Mouse (Mus musculus): ENCODE measurements around the gene Duox1. TPM values are rescaled to one million over a fixed set of nuclear protein-coding genes. Genes with fewer than 3 reads are reported as not detected.

Gene Duox1
- polyA plus RNA-seq, 1 experiment from 2014 or later: 2.0 TPM

DNA sequence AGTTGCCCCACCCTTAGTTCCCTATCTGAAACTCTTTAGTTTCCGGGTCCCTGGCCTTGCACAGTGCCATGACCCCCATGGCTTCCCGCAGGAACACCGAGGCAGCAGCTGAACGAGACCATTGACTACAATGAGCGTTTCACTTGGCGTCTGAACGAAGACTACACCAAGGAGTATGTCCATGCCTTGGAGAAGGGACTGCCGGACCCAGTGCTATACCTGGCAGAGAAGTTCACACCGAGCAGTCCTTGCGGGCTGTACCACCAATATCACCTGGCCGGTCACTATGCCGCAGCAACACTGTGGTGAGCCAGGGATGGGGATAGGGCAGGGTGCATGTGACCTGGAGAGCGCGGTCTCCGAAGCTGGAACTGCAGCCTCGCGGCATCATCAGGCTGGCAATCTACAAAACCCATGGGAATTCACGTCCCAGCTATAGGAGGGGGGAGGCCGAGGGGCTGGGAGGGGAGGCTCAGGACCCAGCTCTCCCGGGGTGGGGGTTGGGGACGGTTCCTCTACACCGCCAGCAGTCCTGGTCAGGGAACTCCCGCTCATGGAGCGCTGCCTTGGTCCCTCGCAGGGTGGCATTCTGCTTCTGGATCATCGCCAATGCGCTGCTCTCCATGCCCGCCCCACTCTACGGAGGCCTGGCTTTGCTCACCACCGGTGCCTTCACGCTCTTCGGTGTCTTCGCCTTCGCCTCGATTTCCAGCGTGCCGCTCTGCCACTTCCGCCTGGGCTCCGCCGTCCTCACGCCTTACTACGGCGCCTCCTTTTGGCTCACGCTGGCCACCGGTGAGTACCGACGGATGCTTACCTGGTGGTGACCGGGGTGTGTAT is 14.2 kb upstream of the Duox1 start:
- H3K36me3 ChIP-seq: no peaks in the 10 kb centered on the region
- H3K9ac ChIP-seq: no peak overlapping the region
- H3K9me3 ChIP-seq: no peaks in the 10 kb centered on the region
- WGBS: under 1% methylated on average over 48 of the region's 48 CpGs
- peaks cover 91% of the 10 kb centered on the region for H3K27me3 ChIP-seq (replicated peaks)
- peak overlapping the region; percentile 66 for H3K4me2 ChIP-seq
- H3K27ac ChIP-seq: no peak overlapping the region
- peak overlapping the region; percentile 30 for H3K4me3 ChIP-seq (replicated peaks)
- ATAC-seq (ENCODE audit: insufficient read depth, low FRiP score, low read depth): no peak
- H3K4me1 ChIP-seq: peaks cover 32% of the 10 kb centered on the region

DNA sequence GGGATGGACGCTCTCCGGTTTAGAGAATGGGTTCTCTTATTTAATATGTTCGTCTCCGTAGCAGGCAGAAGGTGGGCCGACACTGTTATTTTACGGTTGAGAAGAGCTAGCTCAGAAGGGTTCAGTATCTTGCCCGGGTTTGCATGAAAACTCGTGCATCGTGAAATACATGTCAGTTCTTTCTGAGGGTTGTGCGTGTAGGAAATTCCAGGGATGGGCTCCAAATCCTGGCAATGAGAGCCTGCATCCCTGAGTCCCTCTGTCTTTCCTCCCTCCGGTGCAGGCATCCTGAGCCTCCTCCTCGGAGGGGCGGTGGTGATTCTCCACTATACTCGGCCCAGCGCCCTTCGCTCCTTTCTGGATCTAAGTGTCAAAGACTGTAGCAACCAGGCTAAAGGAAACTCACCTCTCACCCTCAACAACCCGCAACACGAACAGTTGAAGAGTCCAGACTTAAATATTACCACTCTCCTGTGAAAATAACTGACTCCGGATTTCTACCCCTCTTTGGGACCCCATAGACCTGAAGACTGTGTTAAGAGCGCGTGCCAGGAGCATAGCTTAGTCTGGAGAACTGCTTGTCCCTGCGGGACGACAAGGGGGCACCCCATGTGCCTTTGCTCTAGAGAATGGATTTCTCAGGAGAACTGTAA is 13.4 kb upstream of the Duox1 start:
- Histone ChIP-seq H3K4me3 (replicated peaks) (peak overlapping the region; percentile 30), H3K9me3 (no peaks in the 10 kb centered on the region), H3K4me1 (peaks cover 32% of the 10 kb centered on the region), H3K4me2 (peak overlapping the region; percentile 66), H3K36me3 (no peaks in the 10 kb centered on the region), H3K9ac (no peak overlapping the region), H3K27ac (no peak overlapping the region), H3K27me3 (replicated peaks) (peaks cover 92% of the 10 kb centered on the region)
- WGBS: 8% methylated on average over 23 of the region's 23 CpGs
- no peak for ATAC-seq (ENCODE audit: insufficient read depth, low FRiP score, low read depth)

GRCm38 (mm10) chr2:122302574-122303241 is 12.8 kb upstream of the Duox1 start:
- 14% methylated on average over 9 of the region's 9 CpGs for WGBS
- H3K4me1 ChIP-seq: peaks cover 26% of the 10 kb centered on the region
- 0 out of 2 replicates have a peak, but pooled peaks have one; percentile 28 for ATAC-seq (ENCODE audit: insufficient read depth, low FRiP score, low read depth)
- no peak overlapping the region for H3K9ac ChIP-seq
- H3K9me3 ChIP-seq: no peaks in the 10 kb centered on the region
- H3K36me3 ChIP-seq: no peaks in the 10 kb centered on the region
- peaks cover 87% of the 10 kb centered on the region for H3K27me3 ChIP-seq (replicated peaks)
- H3K4me2 ChIP-seq: no peak overlapping the region
- no peak overlapping the region for H3K27ac ChIP-seq
- H3K4me3 ChIP-seq (replicated peaks): no peak overlapping the region

- Histone ChIP-seq H3K4me3 (replicated peaks) (no peak overlapping the region), H3K27me3 (replicated peaks) (peaks cover 81% of the 10 kb centered on the region), H3K36me3 (no peaks in the 10 kb centered on the region), H3K4me1 (peaks cover 12% of the 10 kb centered on the region), H3K4me2 (no peak overlapping the region), H3K9ac (no peak overlapping the region), H3K27ac (no peak overlapping the region), H3K9me3 (no peaks in the 10 kb centered on the region)
- WGBS: 86% methylated on average over 6 of the region's 6 CpGs
- no peak for ATAC-seq (ENCODE audit: insufficient read depth, low FRiP score, low read depth)
These were observed 10.9 kb upstream of the Duox1 start for GRCm38 (mm10) chr2:122304544-122304943.

DNA sequence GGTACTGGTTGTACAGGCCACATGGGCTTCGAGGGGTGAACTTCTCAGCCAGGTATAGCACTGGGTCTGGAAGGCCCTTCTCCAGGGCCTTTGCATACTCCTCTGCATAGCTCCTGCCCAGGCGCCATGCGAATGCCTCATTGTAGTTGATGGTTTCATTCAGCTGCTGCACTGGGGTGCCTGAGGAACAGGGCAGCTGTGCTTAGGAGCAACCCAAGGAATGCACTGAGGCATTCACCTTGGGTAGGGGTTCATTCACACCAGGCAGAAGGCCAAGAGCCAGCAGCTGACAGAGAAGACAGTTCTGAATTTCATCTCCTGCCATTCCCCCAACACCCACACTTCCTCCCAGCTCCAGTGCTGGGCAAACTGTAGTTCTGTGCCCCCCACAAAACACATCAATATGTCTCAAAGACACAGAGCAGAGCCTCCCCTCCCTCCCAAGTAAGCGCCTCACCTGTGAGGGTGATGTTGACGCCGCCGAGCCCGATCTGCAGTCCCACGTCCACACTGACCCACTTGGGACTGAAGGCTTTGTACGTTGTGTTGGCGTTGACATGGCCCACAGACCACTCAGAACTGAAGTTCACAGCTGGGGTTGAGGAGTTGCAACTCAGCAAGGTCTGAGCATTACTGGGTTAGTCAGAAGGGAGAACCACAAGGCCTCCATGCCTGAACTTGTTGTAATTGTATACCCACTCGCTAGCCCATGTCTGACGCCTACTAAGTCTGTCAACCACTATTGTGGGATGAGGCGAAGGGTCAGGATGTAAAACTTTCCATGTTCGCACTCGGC is 10.2 kb upstream of the Duox1 start:
- Histone ChIP-seq H3K36me3 (no peaks in the 10 kb centered on the region), H3K4me1 (peaks cover 12% of the 10 kb centered on the region), H3K27ac (no peak overlapping the region), H3K4me3 (replicated peaks) (no peak overlapping the region), H3K9ac (no peak overlapping the region), H3K4me2 (no peak overlapping the region), H3K9me3 (no peaks in the 10 kb centered on the region), H3K27me3 (replicated peaks) (peaks cover 74% of the 10 kb centered on the region)
- WGBS: 80% methylated on average over 16 of the region's 16 CpGs
- no peak for ATAC-seq (ENCODE audit: insufficient read depth, low FRiP score, low read depth)

GRCm38 (mm10) chr2:122306184-122306583 is 9.3 kb upstream of the Duox1 start:
- Histone ChIP-seq H3K36me3 (no peaks in the 10 kb centered on the region), H3K4me2 (no peak overlapping the region), H3K27me3 (replicated peaks) (peaks cover 69% of the 10 kb centered on the region), H3K4me1 (peaks cover 9% of the 10 kb centered on the region), H3K27ac (no peak overlapping the region), H3K4me3 (replicated peaks) (no peak overlapping the region), H3K9me3 (no peaks in the 10 kb centered on the region), H3K9ac (no peak overlapping the region)
- 0 out of 2 replicates have a peak, but pooled peaks have one; percentile 21 for ATAC-seq (ENCODE audit: insufficient read depth, low FRiP score, low read depth)
- 36% methylated on average over 4 of the region's 4 CpGs for WGBS

- WGBS: 34% methylated on average over 3 of the region's 3 CpGs
- no peak overlapping the region for H3K27ac ChIP-seq
- H3K27me3 ChIP-seq (replicated peaks): peaks cover 61% of the 10 kb centered on the region
- peaks cover 13% of the 10 kb centered on the region for H3K4me1 ChIP-seq
- H3K9ac ChIP-seq: no peak overlapping the region
- ATAC-seq (ENCODE audit: insufficient read depth, low FRiP score, low read depth): no peak
- no peaks in the 10 kb centered on the region for H3K9me3 ChIP-seq
- H3K4me3 ChIP-seq (replicated peaks): no peak overlapping the region
- H3K4me2 ChIP-seq: no peak overlapping the region
- H3K36me3 ChIP-seq: no peaks in the 10 kb centered on the region
These were observed 5.8 kb upstream of the Duox1 start for GRCm38 (mm10) chr2:122309647-122310046.

DNA sequence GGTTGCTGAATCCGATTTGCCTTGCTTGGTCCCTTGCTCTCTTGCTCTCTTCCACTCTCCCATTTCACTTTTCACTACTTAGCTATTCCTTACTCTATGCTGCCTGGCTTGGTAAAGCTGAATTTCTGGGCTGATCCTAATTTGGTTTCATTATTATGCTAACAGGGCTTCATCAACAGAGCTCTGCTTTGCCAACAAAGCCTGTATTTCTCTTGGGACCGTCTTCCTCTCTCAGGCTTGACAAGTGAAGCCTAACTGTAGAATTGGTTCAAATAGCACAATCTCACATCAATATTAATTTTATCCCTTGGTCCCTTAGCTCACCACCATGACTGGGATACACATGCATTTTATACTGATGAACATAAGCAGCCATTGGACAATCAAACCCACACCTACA is 3.9 kb upstream of the Duox1 start:
- Histone ChIP-seq H3K4me2 (no peak overlapping the region), H3K9me3 (no peaks in the 10 kb centered on the region), H3K27ac (no peak overlapping the region), H3K4me1 (peaks cover 13% of the 10 kb centered on the region), H3K36me3 (no peaks in the 10 kb centered on the region), H3K27me3 (replicated peaks) (peaks cover 50% of the 10 kb centered on the region), H3K9ac (no peak overlapping the region), H3K4me3 (replicated peaks) (no peak overlapping the region)
- WGBS: 47% methylated on average over 2 of the region's 2 CpGs
- ATAC-seq (ENCODE audit: insufficient read depth, low FRiP score, low read depth): no peak

GRCm38 (mm10) chr2:122312722-122313417 is 2.6 kb upstream of the Duox1 start:
- H3K9ac ChIP-seq: no peak overlapping the region
- H3K9me3 ChIP-seq: no peaks in the 10 kb centered on the region
- peaks cover 13% of the 10 kb centered on the region for H3K4me1 ChIP-seq
- peak overlapping the region; percentile 54 for H3K4me2 ChIP-seq
- H3K4me3 ChIP-seq (replicated peaks): peak overlapping the region; percentile 35
- no peak; the same call in 1 of the 2 replicates for ATAC-seq (ENCODE audit: insufficient read depth, low FRiP score, low read depth)
- no peak overlapping the region for H3K27ac ChIP-seq
- 4% methylated on average over 27 of the region's 27 CpGs for WGBS
- no peaks in the 10 kb centered on the region for H3K36me3 ChIP-seq
- peaks cover 48% of the 10 kb centered on the region for H3K27me3 ChIP-seq (replicated peaks)

GRCm38 (mm10) chr2:122313536-122313935 is 1.9 kb upstream of the Duox1 start, which contains the start of gene Duoxa1:
Gene Duoxa1 (minus strand): TSS chr2:122313730.
- peak; percentile 27; the same call in 1 of the 2 replicates for ATAC-seq (ENCODE audit: insufficient read depth, low FRiP score, low read depth)
- whole genome bisulfite sequencing: 3% methylated on average over 24 of the region's 24 CpGs
- Histone ChIP-seq H3K27me3 (replicated peaks) (peaks cover 48% of the 10 kb centered on the region), H3K36me3 (no peaks in the 10 kb centered on the region), H3K9me3 (no peaks in the 10 kb centered on the region), H3K27ac (no peak within 1 kb of the TSS), H3K4me2 (peak within 1 kb of the TSS; percentile 54), H3K9ac (no peak within 1 kb of the TSS), H3K4me1 (peaks cover 13% of the 10 kb centered on the region), H3K4me3 (replicated peaks) (peak within 1 kb of the TSS; percentile 35)

- no peak overlapping the region for H3K27ac ChIP-seq
- no peak overlapping the region for H3K4me2 ChIP-seq
- no peak for ATAC-seq (ENCODE audit: insufficient read depth, low FRiP score, low read depth)
- H3K4me3 ChIP-seq (replicated peaks): no peak overlapping the region
- no peaks in the 10 kb centered on the region for H3K9me3 ChIP-seq
- no peak overlapping the region for H3K9ac ChIP-seq
- no peaks in the 10 kb centered on the region for H3K36me3 ChIP-seq
- peaks cover 13% of the 10 kb centered on the region for H3K4me1 ChIP-seq
- WGBS: 66% methylated on average over 4 of the region's 4 CpGs
- H3K27me3 ChIP-seq (replicated peaks): peaks cover 30% of the 10 kb centered on the region
These were observed 1.9 kb downstream of the Duox1 start for GRCm38 (mm10) chr2:122317384-122317783.
